Mouse (Mus musculus) liver, embryonic 16.5 days (tissue): Measurements from ENCODE around the gene Hnrnpm. TPM values are rescaled to one million over a fixed set of nuclear protein-coding genes. Genes with fewer than 3 reads are reported as not detected.
A peak's percentile ranks its signal among the peaks of the same experiment; 100 is the strongest.
"Not testable (repeated sequence)": the region's sequence is repeated elsewhere in the genome, so short reads cannot be mapped to it uniquely, and the experiment has no call there.

ENCODE experiments used
- ATAC-seq: fragments of 200-750 bp; cut with Nextera tagmentation; 2 replicates; pipeline ENCODE4 v1.8.0; 2017; ENCODE audit warnings: low read depth, mild to moderate bottlenecking, moderate number of reproducible peaks, moderate library complexity
- H3K27ac ChIP-seq: fragments of 300-500 bp; sonication (generic); 2 replicates; pipeline ENCODE4 v1.5.1; 2014; ENCODE audit warnings: mild to moderate bottlenecking, low read length
- H3K27me3 ChIP-seq: fragments of 300-500 bp; sonication (generic); 2 replicates; pipeline ENCODE4 v1.6.1; 2014; ENCODE audit warnings: low read depth, low read length, mixed read lengths; ENCODE audit not compliant: control insufficient read depth, insufficient read depth
- H3K36me3 ChIP-seq: fragments of 300-500 bp; sonication (generic); 2 replicates; pipeline ENCODE4 v1.6.1; 2014; ENCODE audit warnings: mild to moderate bottlenecking; ENCODE audit not compliant: control insufficient read depth, insufficient read depth
- H3K4me1 ChIP-seq: fragments of 300-500 bp; sonication (generic); 2 replicates; pipeline ENCODE4 v1.6.1; 2014; ENCODE audit warnings: low read depth, low read length, mixed read lengths; ENCODE audit not compliant: control insufficient read depth
- H3K4me2 ChIP-seq: fragments of 300-500 bp; sonication (generic); 2 replicates; pipeline ENCODE4 v1.6.1; 2014; ENCODE audit warnings: low read depth, low read length, mixed read lengths
- H3K4me3 ChIP-seq: fragments of 300-500 bp; sonication (generic); 2 replicates; pipeline ENCODE4 v1.5.1; 2014; ENCODE audit warnings: low read depth, mild to moderate bottlenecking, low read length
- H3K9ac ChIP-seq: fragments of 300-500 bp; sonication (generic); 2 replicates; pipeline ENCODE4 v1.6.1; 2014; ENCODE audit warnings: low read depth, low read length
- H3K9me3 ChIP-seq: fragments of 300-500 bp; sonication (generic); replicated peaks from 2 replicates; pipeline ENCODE4 v1.6.1; 2016; ENCODE audit warnings: low read length; ENCODE audit not compliant: control insufficient read depth
- WGBS: fragments of 180-500 bp; shearing (Covaris S2); extraction: QIAGEN DNeasy Blood & Tissue Kit; methylation state at CpG from one replicate; pipeline ENCODE4 v1.1.7; 2014; ENCODE audit not compliant: insufficient replicate concordance; 5-methylcytosine and 5-hydroxymethylcytosine counted together
- polyA plus RNA-seq: library from polyadenylated mRNA; unstranded; fragments of >200 nt; fragmentation: Nextera tagmentation; extraction: Ambion mirVana; gene quantifications from 2 replicates; pipeline ENCODE4 v1.2.1, GENCODE M21; 2015

Gene Hnrnpm
- 121 and 124 TPM in 2 replicates for polyA plus RNA-seq

DNA sequence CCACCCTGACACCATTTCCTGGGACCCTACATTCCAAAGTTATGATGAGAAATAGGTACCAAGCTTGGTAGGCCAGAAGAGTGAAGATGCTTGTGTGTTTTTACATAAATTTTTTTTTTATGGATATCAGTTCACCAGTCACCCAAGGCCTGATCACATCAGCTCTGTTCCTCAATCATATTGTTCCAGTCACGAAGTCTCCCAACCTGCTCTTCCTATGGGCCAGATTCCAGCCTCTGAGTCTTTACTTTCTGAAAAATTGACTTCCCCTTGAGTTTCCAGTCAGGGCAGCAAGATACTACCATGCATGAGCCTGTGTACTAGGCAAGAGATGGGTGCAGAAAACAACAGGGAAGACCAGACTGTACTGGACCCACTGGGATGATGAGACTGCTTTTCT is at the start of gene Hnrnpm:
Gene Hnrnpm, minus strand, starts transcription at position 101 of the 400 bp plus-strand sequence.
- Histone ChIP-seq H3K4me2 (peak within 1 kb of the TSS; percentile 96), H3K27me3 (no peaks in the 10 kb centered on the region), H3K4me3 (peak within 1 kb of the TSS; percentile 89), H3K9ac (no peak within 1 kb of the TSS), H3K4me1 (peaks cover 28% of the 10 kb centered on the region), H3K27ac (peak within 1 kb of the TSS; percentile 2; the same call in 1 of the 2 replicates), H3K9me3 (no peaks in the 10 kb centered on the region), H3K36me3 (peaks cover 21% of the 10 kb centered on the region)
- WGBS, result 78% methylated on average over 1 of the region's 1 CpGs
- ATAC-seq, result no peak

DNA sequence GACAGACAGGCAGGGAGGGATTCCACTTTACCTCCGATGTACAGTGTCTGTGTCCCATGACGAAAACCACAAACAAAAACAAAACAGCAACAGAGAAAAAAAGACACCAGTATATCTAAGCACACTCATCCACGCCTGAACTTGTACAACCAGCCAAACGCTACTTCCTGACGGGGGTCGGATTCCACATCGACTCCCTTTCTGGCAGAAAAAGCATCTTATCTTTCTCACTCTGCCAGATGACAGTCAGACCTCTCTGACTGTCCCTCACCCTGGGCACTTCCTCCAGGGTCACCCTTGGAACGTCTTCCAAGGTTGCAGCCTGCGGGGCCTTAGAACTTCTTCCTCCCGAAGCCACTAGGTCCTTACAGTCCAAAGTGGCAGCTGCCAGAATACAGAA is 46.9 kb upstream of the Hnrnpm start:
- H3K9me3 ChIP-seq, H3K4me2 ChIP-seq, H3K9ac ChIP-seq, H3K4me3 ChIP-seq, H3K4me1 ChIP-seq, ATAC-seq, H3K27ac ChIP-seq, H3K27me3 ChIP-seq, H3K36me3 ChIP-seq: not testable (repeated sequence)
- WGBS, result 46% methylated on average over 10 of the region's 10 CpGs

DNA sequence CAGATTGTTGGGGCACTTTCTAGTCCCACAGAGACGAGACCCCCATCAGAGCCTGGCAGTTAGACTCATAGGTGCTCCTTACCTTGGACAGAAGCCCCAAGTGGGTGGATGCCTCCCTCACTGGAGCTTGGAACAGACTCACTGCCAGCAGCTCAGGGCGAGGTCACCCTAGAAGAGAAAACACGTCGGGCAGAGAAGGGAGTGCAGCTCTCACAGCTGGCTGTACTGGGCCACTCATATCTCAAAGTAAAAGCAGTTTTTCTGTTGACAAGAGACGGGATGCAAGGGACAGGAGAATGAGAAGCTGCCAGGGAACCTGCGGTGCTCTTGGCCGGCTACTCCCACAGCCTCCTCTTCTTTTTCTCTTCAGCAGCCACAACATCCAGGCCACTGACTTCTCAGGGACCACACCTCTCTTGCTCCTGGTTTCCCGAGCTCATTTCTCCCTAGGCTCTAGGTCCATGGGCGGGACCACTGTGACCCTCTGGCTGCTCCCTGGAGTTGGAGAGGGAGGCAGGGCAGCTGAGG is 46.0 kb upstream of the Hnrnpm start:
- not testable (repeated sequence) for H3K27me3 ChIP-seq, H3K4me2 ChIP-seq

GRCm38 (mm10) chr17:33729215-33729614 is 42.6 kb upstream of the Hnrnpm start:
- no peak overlapping the region for H3K27ac ChIP-seq
- H3K27me3 ChIP-seq, result no peaks in the 10 kb centered on the region
- no peaks in the 10 kb centered on the region for H3K36me3 ChIP-seq
- no peak for ATAC-seq
- no peak overlapping the region for H3K9ac ChIP-seq
- H3K4me2 ChIP-seq, result no peak overlapping the region
- no peaks in the 10 kb centered on the region for H3K9me3 ChIP-seq
- no peaks in the 10 kb centered on the region for H3K4me1 ChIP-seq
- WGBS, result 47% methylated on average over 2 of the region's 2 CpGs
- no peak overlapping the region for H3K4me3 ChIP-seq

More for the DNA sequence above, 46.0 kb upstream of the Hnrnpm start:
- not testable (repeated sequence) for ATAC-seq, H3K4me1 ChIP-seq, H3K9me3 ChIP-seq, H3K4me3 ChIP-seq, H3K9ac ChIP-seq, H3K27ac ChIP-seq, H3K36me3 ChIP-seq
- 52% methylated on average over 9 of the region's 9 CpGs for WGBS

GRCm38 (mm10) chr17:33728396-33728795 is 41.7 kb upstream of the Hnrnpm start:
- no peak for ATAC-seq
- no peaks in the 10 kb centered on the region for H3K4me1 ChIP-seq
- no peaks in the 10 kb centered on the region for H3K36me3 ChIP-seq
- no peak overlapping the region for H3K4me3 ChIP-seq
- H3K9ac ChIP-seq, result no peak overlapping the region
- no peak overlapping the region for H3K27ac ChIP-seq
- H3K4me2 ChIP-seq, result no peak overlapping the region
- WGBS, result 75% methylated on average over 2 of the region's 2 CpGs
- no peaks in the 10 kb centered on the region for H3K9me3 ChIP-seq
- no peaks in the 10 kb centered on the region for H3K27me3 ChIP-seq

GRCm38 (mm10) chr17:33719736-33720378 is 33.2 kb upstream of the Hnrnpm start:
- H3K9ac ChIP-seq, result no peak overlapping the region
- H3K27ac ChIP-seq, result no peak overlapping the region
- WGBS, result 79% methylated on average over 7 of the region's 7 CpGs

DNA sequence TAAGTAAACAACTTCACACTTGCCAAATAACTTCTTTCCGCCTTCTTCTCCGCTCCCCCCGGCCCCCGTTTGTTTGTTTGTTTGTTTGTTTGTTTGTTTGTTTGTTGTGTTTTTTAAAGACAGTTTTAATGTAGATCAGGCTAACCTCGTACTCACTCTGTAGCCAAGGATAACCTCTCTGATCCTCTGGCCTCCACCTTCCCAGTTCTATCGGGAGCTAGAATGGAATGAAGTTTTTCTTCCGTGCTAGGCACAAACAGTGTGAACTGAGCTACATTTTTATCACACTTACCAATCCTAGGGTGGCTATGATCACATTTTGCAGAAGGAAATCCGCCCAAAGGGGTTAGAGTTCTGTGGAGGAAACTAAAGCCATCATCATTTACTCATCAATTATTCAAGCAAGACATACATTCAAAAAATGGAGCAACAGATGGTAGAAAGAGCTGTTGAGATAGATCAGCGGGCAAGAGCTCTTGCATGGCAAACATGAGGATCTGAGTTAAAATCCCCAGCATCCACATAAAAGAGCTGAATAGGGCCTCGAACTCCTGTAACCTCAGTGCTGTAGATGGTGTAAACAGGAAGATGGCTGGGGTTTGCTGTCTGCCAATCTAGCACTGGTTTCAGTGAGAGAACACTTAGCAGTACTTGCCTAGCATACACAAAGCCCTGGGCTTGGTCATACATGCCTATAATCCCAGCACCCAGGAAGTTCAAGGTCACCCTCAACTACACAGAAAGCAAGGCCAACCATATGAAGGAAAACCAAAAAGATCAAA is 32.5 kb upstream of the Hnrnpm start:
- peak overlapping the region; percentile 35 for H3K9ac ChIP-seq

More at GRCm38 (mm10) chr17:33719736-33720378, 33.2 kb upstream of the Hnrnpm start:
- 0 out of 2 replicates have a peak, but pooled peaks cover 7% of the 10 kb centered on the region for H3K36me3 ChIP-seq
- no peak overlapping the region for H3K4me2 ChIP-seq
- no peaks in the 10 kb centered on the region for H3K27me3 ChIP-seq
- no peak overlapping the region for H3K4me3 ChIP-seq
- peaks cover 26% of the 10 kb centered on the region for H3K4me1 ChIP-seq
- H3K9me3 ChIP-seq, result no peaks in the 10 kb centered on the region
- ATAC-seq, result no peak

DNA sequence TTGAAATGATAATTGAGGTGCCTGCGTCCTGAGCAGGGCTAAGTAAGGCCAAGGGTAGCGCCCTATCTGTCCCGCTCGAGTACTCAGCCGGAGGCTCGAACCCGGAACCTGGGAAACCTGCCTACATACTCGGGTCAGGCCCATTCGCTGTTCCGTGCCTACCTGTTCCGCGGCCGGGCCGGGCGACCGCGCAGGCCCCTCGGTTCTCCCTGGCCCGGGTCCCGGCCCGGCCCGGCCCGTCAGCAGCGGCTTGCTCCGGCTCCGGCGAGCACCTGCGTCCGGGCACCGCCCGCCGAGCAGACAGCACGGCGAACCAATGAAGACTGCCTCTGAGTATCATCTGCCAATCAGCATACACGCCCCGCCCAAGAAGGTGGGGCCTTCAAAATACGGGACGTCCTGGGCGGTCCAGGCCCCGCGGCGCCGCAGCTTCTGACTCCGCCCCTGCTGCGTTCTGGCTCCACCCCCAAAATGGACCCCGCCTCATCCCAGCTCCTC is 31.8 kb upstream of the Hnrnpm start, which contains the start of gene March2:
Gene March2, minus strand, starts transcription at position 287 of the 498 bp plus-strand sequence.
- Histone ChIP-seq H3K4me1 (peaks cover 36% of the 10 kb centered on the region), H3K27ac (peak within 1 kb of the TSS; percentile 93)
- 0% methylated on average over 46 of the region's 46 CpGs for WGBS

More for the DNA sequence above, 32.5 kb upstream of the Hnrnpm start:
- Histone ChIP-seq H3K9me3 (no peaks in the 10 kb centered on the region), H3K4me2 (peak overlapping the region; percentile 50), H3K27ac (peak overlapping the region; percentile 66), H3K27me3 (no peaks in the 10 kb centered on the region), H3K4me1 (peaks cover 32% of the 10 kb centered on the region), H3K36me3 (0 out of 2 replicates have a peak, but pooled peaks cover 7% of the 10 kb centered on the region), H3K4me3 (peak overlapping the region; percentile 31)
- 35% methylated on average over 10 of the region's 10 CpGs for WGBS
- ATAC-seq, result no peak

More for the DNA sequence above, 31.8 kb upstream of the Hnrnpm start, which contains the start of gene March2:
- Histone ChIP-seq H3K4me2 (peak within 1 kb of the TSS; percentile 68), H3K36me3 (0 out of 2 replicates have a peak, but pooled peaks cover 7% of the 10 kb centered on the region), H3K9ac (peak within 1 kb of the TSS; percentile 96), H3K4me3 (peak within 1 kb of the TSS; percentile 93), H3K9me3 (no peaks in the 10 kb centered on the region), H3K27me3 (no peaks in the 10 kb centered on the region)
- ATAC-seq, result peak; percentile 98
